Mouse (Mus musculus) myocyte (in vitro differentiated cells): ENCODE measurements around the gene D16Ertd472e. TPM values are rescaled to one million over a fixed set of nuclear protein-coding genes. Genes with fewer than 3 reads are reported as not detected.
"Not testable (repeated sequence)": the region's sequence is repeated elsewhere in the genome, so short reads cannot be mapped to it uniquely, and the experiment has no call there.

Source experiments
- H3K27me3 ChIP-seq: one replicate; pipeline ENCODE4 v1.6.1; 2011; ENCODE audit not compliant: control insufficient read depth, insufficient read depth, insufficient read length
- H3K36me3 ChIP-seq: one replicate; pipeline ENCODE4 v1.6.1; 2011; ENCODE audit not compliant: control insufficient read depth, insufficient read depth
- H3K4me2 ChIP-seq: one replicate; pipeline ENCODE4 v1.6.1; 2011; ENCODE audit warnings: low read depth, control low read depth
- H3K4me3 ChIP-seq: one replicate; pipeline ENCODE4 v1.5.1; 2011; ENCODE audit warnings: mild to moderate bottlenecking, control low read depth, moderate library complexity
- H3K79me2 ChIP-seq: one replicate; pipeline ENCODE4 v1.6.1; 2011; ENCODE audit not compliant: control insufficient read depth, insufficient read depth
- H3ac ChIP-seq: one replicate; pipeline ENCODE4 v1.6.1; 2011; ENCODE audit not compliant: control insufficient read depth, insufficient read length
- CEBPB ChIP-seq: IDR thresholded peaks from 2 replicates; pipeline ENCODE4 v1.6.1; 2011; ENCODE audit warnings: mild to moderate bottlenecking, moderate library complexity; ENCODE audit not compliant: poor library complexity, insufficient read depth, severe bottlenecking
- E2F4 ChIP-seq: IDR thresholded peaks from one replicate; pipeline ENCODE4 v1.6.1; 2011; ENCODE audit warnings: mild to moderate bottlenecking, control low read depth, moderate library complexity; ENCODE audit not compliant: insufficient read depth
- MAX ChIP-seq: IDR thresholded peaks from one replicate; pipeline ENCODE4 v1.6.1; 2011; ENCODE audit warnings: low read depth, mild to moderate bottlenecking, control low read depth
- MYOD1 ChIP-seq, 3 experiments: IDR thresholded peaks; one replicate each; pipeline ENCODE4 v1.6.1; 2011; ENCODE audit warnings: control low read depth in 2 of 3, low read depth in 2 of 3, mild to moderate bottlenecking in 2 of 3, moderate library complexity in 1 of 3; ENCODE audit not compliant: insufficient read length in 2 of 3, control insufficient read depth in 1 of 3
- MYOG ChIP-seq, 3 experiments: IDR thresholded peaks; one replicate each; pipeline ENCODE4 v1.6.1; 2011; ENCODE audit warnings: control low read depth in 2 of 3, low read depth in 2 of 3, mild to moderate bottlenecking in 2 of 3; ENCODE audit not compliant: insufficient read length in 2 of 3, control insufficient read depth in 1 of 3, insufficient read depth in 1 of 3
- POLR2A ChIP-seq: IDR thresholded peaks from one replicate; pipeline ENCODE4 v1.6.1; 2011; ENCODE audit warnings: low read depth, mild to moderate bottlenecking, control low read depth, moderate library complexity; ENCODE audit not compliant: insufficient read length
- POLR2AphosphoS2 ChIP-seq: IDR thresholded peaks from one replicate; pipeline ENCODE4 v1.6.1; 2011; ENCODE audit warnings: low read depth, control low read depth; ENCODE audit not compliant: insufficient read length
- REST ChIP-seq: IDR thresholded peaks from one replicate; pipeline ENCODE4 v1.6.1; 2011; ENCODE audit warnings: mild to moderate bottlenecking, control low read depth, moderate library complexity; ENCODE audit not compliant: insufficient read depth, insufficient read length
- SRF ChIP-seq: IDR thresholded peaks from one replicate; pipeline ENCODE4 v1.6.1; 2011; ENCODE audit warnings: low read depth; ENCODE audit not compliant: control insufficient read depth, insufficient read length
- TCF12 ChIP-seq: IDR thresholded peaks from one replicate; pipeline ENCODE4 v1.6.1; 2011; ENCODE audit warnings: mild to moderate bottlenecking, control low read depth; ENCODE audit not compliant: poor library complexity, insufficient read depth, severe bottlenecking
- TCF3 ChIP-seq: IDR thresholded peaks from one replicate; pipeline ENCODE4 v1.6.1; 2011; ENCODE audit warnings: low read depth, control low read depth; ENCODE audit not compliant: insufficient read length
- USF1 ChIP-seq: IDR thresholded peaks from one replicate; pipeline ENCODE4 v1.6.1; 2011; ENCODE audit warnings: low read depth, mild to moderate bottlenecking, control low read depth, moderate library complexity
- polyA plus RNA-seq: library from polyadenylated mRNA; unstranded; fragments of >200 nt; fragmentation: generic; extraction: Trizol; gene quantifications from one replicate; pipeline ENCODE4 v1.2.1, GENCODE M21; 2012; ENCODE audit warnings: missing spikeins

Gene D16Ertd472e
- polyA plus RNA-seq, 1 experiment, result 4.6 TPM

GRCm38 (mm10) chr16:78502492-78502891 is 74.0 kb downstream of the D16Ertd472e start:
- Histone ChIP-seq H3ac (no peak overlapping the region), H3K27me3 (no peaks in the 10 kb centered on the region), H3K36me3 (no peaks in the 10 kb centered on the region), H3K4me3 (no peak overlapping the region), H3K79me2 (no peaks in the 10 kb centered on the region), H3K4me2 (no peak overlapping the region)
- no peak for TF ChIP-seq SRF
- TF ChIP-seq POLR2A, result no peak
- TF ChIP-seq USF1, result no peak
- no peak for TF ChIP-seq MYOD1 (IDR thresholded peaks at IDR 0.05; ENCODE audit: control insufficient read depth in 1 of 3, insufficient read length in 2 of 3, low read depth in 2 of 3)
- no peak for TF ChIP-seq REST
- no peak for TF ChIP-seq E2F4
- no peak for TF ChIP-seq POLR2AphosphoS2
- TF ChIP-seq CEBPB, result no peak
- TF ChIP-seq MAX, result no peak
- TF ChIP-seq MYOG (IDR thresholded peaks at IDR 0.05; ENCODE audit: control insufficient read depth in 1 of 3, insufficient read depth in 1 of 3, insufficient read length in 2 of 3, low read depth in 2 of 3), result no peak
- no peak for TF ChIP-seq TCF12
- no peak for TF ChIP-seq TCF3

GRCm38 (mm10) chr16:78492696-78493095 is 83.8 kb downstream of the D16Ertd472e start:
- H3K27me3 ChIP-seq, H3K36me3 ChIP-seq, H3K4me3 ChIP-seq, H3K79me2 ChIP-seq, H3K4me2 ChIP-seq, H3ac ChIP-seq: not testable (repeated sequence)

GRCm38 (mm10) chr16:78490779-78491178 is 85.7 kb downstream of the D16Ertd472e start:
- H3K36me3 ChIP-seq, result no peaks in the 10 kb centered on the region
- no peak overlapping the region for H3K4me2 ChIP-seq
- TF ChIP-seq POLR2A (no peak), POLR2AphosphoS2 (no peak), MYOD1 (IDR thresholded peaks at IDR 0.05; ENCODE audit: control insufficient read depth in 1 of 3, insufficient read length in 2 of 3, low read depth in 2 of 3) (no peak), REST (no peak), USF1 (no peak), MAX (no peak), TCF12 (no peak), MYOG (IDR thresholded peaks at IDR 0.05; ENCODE audit: control insufficient read depth in 1 of 3, insufficient read depth in 1 of 3, insufficient read length in 2 of 3, low read depth in 2 of 3) (no peak), CEBPB (no peak)
- H3ac ChIP-seq, result no peak overlapping the region
- no peaks in the 10 kb centered on the region for H3K79me2 ChIP-seq
- H3K27me3 ChIP-seq, result no peaks in the 10 kb centered on the region
- H3K4me3 ChIP-seq, result no peak overlapping the region

Other genes with a start within 250 kb of the D16Ertd472e start
- 17.0 TPM for gene Btg3, start 199.5 kb downstream of the D16Ertd472e start, polyA plus RNA-seq